Mouse (Mus musculus) small intestine, adult 2 months (tissue): ENCODE data around the gene Strada.

Experiments used
- CTCF ChIP-seq: fragments of 200-500 bp; IDR thresholded peaks from 2 replicates; pipeline ENCODE4 v1.5.1; 2012; ENCODE audit warnings: low read depth, mild to moderate bottlenecking, control low read depth, inconsistent platforms, low read length, moderate library complexity, mixed read lengths; ENCODE audit not compliant: insufficient replicate concordance, insufficient read length; ENCODE audit errors: extremely low read depth
- POLR2A ChIP-seq: fragments of 200-500 bp; IDR thresholded peaks from 2 replicates; pipeline ENCODE4 v1.6.1; 2012; ENCODE audit warnings: low read depth, mild to moderate bottlenecking, control low read depth, inconsistent platforms, low read length, moderate library complexity

- TF ChIP-seq CTCF (no peak), POLR2A (no peak)
Measured at GRCm38 (mm10) chr11:106200756-106201155, 1.2 kb downstream of the Strada start.
